9 mouse cellular contexts compared by ENCODE assay signal in the genomic region with DNA sequence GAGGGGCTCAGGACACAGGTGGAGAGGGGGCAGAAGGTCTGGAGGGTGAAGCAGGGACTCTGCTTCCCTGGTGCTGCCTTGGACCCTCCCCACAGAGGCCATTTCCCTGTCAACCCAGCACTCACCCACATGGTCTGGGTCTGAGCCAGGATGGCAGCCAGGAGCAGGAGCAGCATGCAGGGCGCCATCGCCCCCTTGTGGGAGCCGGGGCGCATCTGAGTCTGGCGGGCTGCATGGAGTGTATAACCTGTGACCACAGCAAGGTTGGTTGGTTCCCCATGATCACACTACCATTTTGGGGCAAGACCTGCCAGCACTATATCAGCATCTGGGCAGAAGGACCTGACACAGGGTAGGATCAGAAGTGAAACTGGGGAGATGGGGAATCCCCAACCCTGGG. TPM values are rescaled to one million over a fixed set of nuclear protein-coding genes. Genes with fewer than 3 reads are reported as not detected.
DNase-seq lines count a peak whose midpoint lies in the region; ATAC-seq and TF ChIP-seq lines count a peak whose summit lies in the region.
"Had no signal": no experiment of that assay in that cellular context is flagged by ENCODE, and none has a peak within 500 bp of the region (broad histone marks: within the 10 kb centered on the region; RNA-seq: fewer than 3 reads in every experiment).

No protein-coding gene starts in this region.

- H3K27me3 ChIP-seq in lung, embryonic 16.5 days (ENCODE audit: control insufficient read depth, insufficient read depth, low read depth, low read length), result no peaks in the 10 kb centered on the region; the same call in none of the 2 replicates
- H3K27me3 ChIP-seq in embryonic facial prominence, embryonic 12.5 days, result peaks cover 43% of the 10 kb centered on the region
- no peaks in the 10 kb centered on the region for H3K27me3 ChIP-seq in stomach, postnatal 0 days (ENCODE audit: control insufficient read depth, insufficient read depth, low read length)
- peaks cover 8% of the 10 kb centered on the region for H3K27me3 ChIP-seq in forebrain, embryonic 15.5 days

- peak; percentile 27 to 40 for DNase-seq in cerebellum, postnatal 10 days
- DNase-seq in cerebellum, adult 9-11 months, result no peak
- DNase-seq in lung, postnatal 25 days (ENCODE audit: low spot score), result no peak
- DNase-seq in stomach, postnatal 0 days (ENCODE audit: low spot score), result peak; percentile 42
- no peak for DNase-seq in frontal cortex, postnatal 25 days (ENCODE audit: low spot score in 2 of 2)
- DNase-seq: cerebellum, adult 9-10 months had no signal

- H3K9me3 ChIP-seq in lung, embryonic 16.5 days (ENCODE audit: control insufficient read depth, low read length), result no peaks in the 10 kb centered on the region
- H3K9me3 ChIP-seq in embryonic facial prominence, embryonic 12.5 days, result no peaks in the 10 kb centered on the region
- no peaks in the 10 kb centered on the region for H3K9me3 ChIP-seq in stomach, postnatal 0 days (ENCODE audit: control insufficient read depth, low read length)
- no peaks in the 10 kb centered on the region for H3K9me3 ChIP-seq in forebrain, embryonic 15.5 days

- peak; percentile 60 for ATAC-seq in lung, embryonic 16.5 days (ENCODE audit: low read depth)
- 0 out of 2 replicates have a peak, but pooled peaks have one; percentile 25 for ATAC-seq in embryonic facial prominence, embryonic 12.5 days (ENCODE audit: insufficient number of reproducible peaks, insufficient read depth, low FRiP score, low TSS enrichment)
- ATAC-seq in stomach, postnatal 0 days (ENCODE audit: low FRiP score, low TSS enrichment), result 0 out of 2 replicates have a peak, but pooled peaks have one; percentile 32
- ATAC-seq in forebrain, embryonic 15.5 days (replicated peaks), result no peak

- H3K9ac ChIP-seq in lung, embryonic 16.5 days (ENCODE audit: low read length), result no peak overlapping the region
- H3K9ac ChIP-seq in embryonic facial prominence, embryonic 12.5 days, result no peak overlapping the region
- no peak overlapping the region for H3K9ac ChIP-seq in stomach, postnatal 0 days (ENCODE audit: low read length)
- H3K9ac ChIP-seq in forebrain, embryonic 15.5 days (replicated peaks), result no peak overlapping the region

- no peak overlapping the region for H3K4me3 ChIP-seq in lung, embryonic 16.5 days (ENCODE audit: low read length)
- H3K4me3 ChIP-seq in embryonic facial prominence, embryonic 12.5 days, result no peak overlapping the region
- no peak overlapping the region for H3K4me3 ChIP-seq in stomach, postnatal 0 days (ENCODE audit: low read depth, low read length)
- no peak overlapping the region for H3K4me3 ChIP-seq in forebrain, embryonic 15.5 days

- no peak overlapping the region for H3K4me2 ChIP-seq in lung, embryonic 16.5 days (ENCODE audit: low read depth, low read length)
- H3K4me2 ChIP-seq in embryonic facial prominence, embryonic 12.5 days (replicated peaks), result no peak overlapping the region
- no peak overlapping the region for H3K4me2 ChIP-seq in stomach, postnatal 0 days (replicated peaks; ENCODE audit: low read depth)
- no peak overlapping the region for H3K4me2 ChIP-seq in forebrain, embryonic 15.5 days (replicated peaks)

- no peak overlapping the region for H3K27ac ChIP-seq in lung, embryonic 16.5 days (ENCODE audit: low read length)
- no peak overlapping the region for H3K27ac ChIP-seq in embryonic facial prominence, embryonic 12.5 days
- no peak overlapping the region for H3K27ac ChIP-seq in stomach, postnatal 0 days (replicated peaks)
- H3K27ac ChIP-seq in forebrain, embryonic 15.5 days (replicated peaks), result no peak overlapping the region

- TF ChIP-seq CTCF in stomach, postnatal 0 days (IDR thresholded peaks at IDR 0.05; ENCODE audit: low read depth), result peak; percentile 59

- WGBS in lung, embryonic 16.5 days, result 15% methylated on average over 5 of the region's 5 CpGs
- 8% methylated on average over 5 of the region's 5 CpGs for WGBS in embryonic facial prominence, embryonic 12.5 days
- 21% methylated on average over 5 of the region's 5 CpGs for whole genome bisulfite sequencing in stomach, postnatal 0 days
- WGBS in forebrain, embryonic 15.5 days, result 15% methylated on average over 5 of the region's 5 CpGs

- no peaks in the 10 kb centered on the region for H3K36me3 ChIP-seq in lung, embryonic 16.5 days (ENCODE audit: control insufficient read depth, insufficient read depth, low read length)
- no peaks in the 10 kb centered on the region for H3K36me3 ChIP-seq in embryonic facial prominence, embryonic 12.5 days
- no peaks in the 10 kb centered on the region for H3K36me3 ChIP-seq in stomach, postnatal 0 days (ENCODE audit: control insufficient read depth, insufficient read depth, low read length)
- no peaks in the 10 kb centered on the region for H3K36me3 ChIP-seq in forebrain, embryonic 15.5 days

- TF ChIP-seq EP300 in stomach, postnatal 0 days (optimal IDR thresholded peaks at IDR 0.05), result no peak

- H3K4me1 ChIP-seq in lung, embryonic 16.5 days (replicated peaks; ENCODE audit: control insufficient read depth, insufficient read depth, low read length), result no peaks in the 10 kb centered on the region
- no peaks in the 10 kb centered on the region for H3K4me1 ChIP-seq in embryonic facial prominence, embryonic 12.5 days
- no peaks in the 10 kb centered on the region for H3K4me1 ChIP-seq in stomach, postnatal 0 days (replicated peaks; ENCODE audit: control insufficient read depth, insufficient read depth)
- H3K4me1 ChIP-seq in forebrain, embryonic 15.5 days, result no peaks in the 10 kb centered on the region

RNA-seq across cellular contexts. Expression of a gene that starts 8.2 kb away (rescaled TPM):
- 0.80 and 1.1 TPM in 2 replicates for polyA plus RNA-seq in lung, embryonic 16.5 days (2015; fragmentation: Nextera tagmentation; extraction: Ambion mirVana)
- not detected in 2 replicates for polyA plus RNA-seq in embryonic facial prominence, embryonic 12.5 days (2016; fragmentation: Nextera tagmentation; extraction: Ambion mirVana)
- 0.04 TPM in 1 of 2 replicates, not detected in the other for polyA plus RNA-seq in stomach, postnatal 0 days (2015; fragmentation: Nextera tagmentation; extraction: Ambion mirVana)
- polyA plus RNA-seq in forebrain, embryonic 15.5 days (2015; fragmentation: Nextera tagmentation; extraction: Ambion mirVana), result not detected in 2 replicates

RNA-seq across cellular contexts. Expression of a gene that starts 30.0 kb away (rescaled TPM):
- polyA plus RNA-seq in lung, embryonic 16.5 days (2015; fragmentation: Nextera tagmentation; extraction: Ambion mirVana), result 24.5 and 27.5 TPM in 2 replicates
- polyA plus RNA-seq in embryonic facial prominence, embryonic 12.5 days (2016; fragmentation: Nextera tagmentation; extraction: Ambion mirVana), result not detected in 2 replicates
- 0.16 and 0.22 TPM in 2 replicates for polyA plus RNA-seq in stomach, postnatal 0 days (2015; fragmentation: Nextera tagmentation; extraction: Ambion mirVana)
- polyA plus RNA-seq in forebrain, embryonic 15.5 days (2015; fragmentation: Nextera tagmentation; extraction: Ambion mirVana), result not detected in 2 replicates

RNA-seq across cellular contexts. Expression of a gene that starts 59.6 kb away (rescaled TPM):
- polyA plus RNA-seq in lung, embryonic 16.5 days (2015; fragmentation: Nextera tagmentation; extraction: Ambion mirVana), result 193 and 196 TPM in 2 replicates
- 98.2 and 106 TPM in 2 replicates for polyA plus RNA-seq in embryonic facial prominence, embryonic 12.5 days (2016; fragmentation: Nextera tagmentation; extraction: Ambion mirVana)
- polyA plus RNA-seq in stomach, postnatal 0 days (2015; fragmentation: Nextera tagmentation; extraction: Ambion mirVana), result 126 TPM in 2 replicates
- polyA plus RNA-seq in forebrain, embryonic 15.5 days (2015; fragmentation: Nextera tagmentation; extraction: Ambion mirVana), result 101 and 105 TPM in 2 replicates

Comparison
In these comparisons a context has a peak if more than half of its experiments do, and no peak if none do; other contexts are left out.
1. DNase-seq: peak in cerebellum, postnatal 10 days (2 of 2) and stomach, postnatal 0 days (single experiment); none in cerebellum, adult 9-11 months (single experiment), lung, postnatal 25 days (single experiment) and frontal cortex, postnatal 25 days (0 of 2).
2. RNA of a gene that starts 30.0 kb away (polyA plus RNA-seq): 24.5 to 27.5 TPM in lung, embryonic 16.5 days; 0.16 to 0.22 TPM in stomach, postnatal 0 days, not detected in embryonic facial prominence, embryonic 12.5 days and not detected in forebrain, embryonic 15.5 days; every median in the first group is over 10 times any median in the second.